Mouse (Mus musculus) WW6 (cell line): ENCODE data around the gene Ccdc167.

Experiments
- DNase-seq: peaks from one replicate; pipeline ENCODE4 v3.0.0-alpha.2; 2013; ENCODE audit warnings: low read depth, low spot score

Ccdc167 gene

GRCm38 (mm10) chr17:29716732-29717445 is at the start of gene Ccdc167:
Ccdc167 (minus strand) TSS chr17:29717044.
- peak; percentile 87 for DNase-seq

DNA sequence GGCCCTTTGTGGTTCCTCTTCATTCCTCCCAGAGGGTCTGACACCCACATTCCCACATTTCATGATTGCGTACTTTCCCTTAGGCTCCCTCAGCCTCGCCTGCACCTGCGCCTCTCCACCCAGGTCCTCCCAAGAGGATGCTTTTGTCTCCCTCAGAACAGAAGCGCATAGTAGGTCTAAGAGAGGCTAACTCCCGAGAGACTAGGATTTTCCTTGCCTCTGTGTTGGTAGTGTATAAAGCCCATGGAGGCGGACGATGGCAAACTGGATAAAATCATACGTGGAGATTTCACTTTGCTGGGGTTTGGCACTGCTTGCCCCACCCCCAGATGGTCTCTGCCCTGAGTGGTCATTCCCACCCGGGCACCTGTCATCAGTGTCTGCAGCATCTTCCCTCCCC is 48.5 kb upstream of the Ccdc167 start:
- no peak for DNase-seq

- peak; percentile 70 for DNase-seq
These were observed 45.7 kb upstream of the Ccdc167 start for GRCm38 (mm10) chr17:29762551-29762950.

- DNase-seq: no peak
These were observed 45.1 kb upstream of the Ccdc167 start for GRCm38 (mm10) chr17:29761938-29762337.

DNA sequence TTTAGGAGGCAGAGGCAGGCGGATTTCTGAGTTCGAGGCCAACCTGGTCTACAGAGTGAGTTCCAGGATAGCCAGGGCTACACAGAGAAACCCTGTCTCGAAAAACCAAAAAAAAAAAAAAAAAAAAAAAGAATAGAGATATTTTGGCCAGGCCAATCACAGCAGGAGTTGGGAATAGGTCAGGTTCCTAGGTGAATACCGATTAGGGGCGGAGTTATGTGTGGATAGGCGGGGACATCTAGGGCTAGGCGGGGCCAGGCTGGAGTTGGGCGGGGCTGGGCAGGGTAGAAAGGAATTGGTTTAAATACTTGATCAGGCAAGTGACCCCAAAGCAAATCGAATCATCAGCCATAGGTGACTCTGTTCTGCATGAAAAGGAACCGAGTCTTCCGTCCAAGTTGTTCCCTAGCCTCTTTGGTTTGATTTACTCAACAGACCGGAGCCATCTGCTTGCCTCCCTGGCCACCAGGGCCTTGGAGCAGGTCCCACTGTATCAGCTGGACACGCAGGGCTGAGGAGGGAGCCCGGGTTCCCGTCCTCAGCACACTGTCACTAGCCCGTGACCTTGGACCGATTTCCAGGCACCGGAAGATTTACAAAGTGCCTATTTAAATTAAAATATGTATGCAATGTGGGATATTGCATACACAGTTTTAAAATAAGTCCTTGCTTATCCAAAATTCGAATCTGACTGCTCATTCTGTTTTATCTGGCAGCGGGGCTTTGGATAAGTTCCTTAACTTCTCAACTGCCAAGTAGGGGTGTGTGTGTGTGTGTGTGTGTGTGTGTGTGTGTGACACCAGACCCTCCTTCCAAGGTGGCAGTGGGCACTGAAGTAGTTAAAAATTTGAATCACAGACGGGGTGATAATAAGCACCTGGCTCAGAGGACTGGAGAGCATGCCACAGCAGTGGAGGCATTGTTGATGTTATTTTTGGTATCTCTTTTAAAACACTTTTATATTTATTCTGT is 43.8 kb upstream of the Ccdc167 start:
- DNase-seq: no peak

DNA sequence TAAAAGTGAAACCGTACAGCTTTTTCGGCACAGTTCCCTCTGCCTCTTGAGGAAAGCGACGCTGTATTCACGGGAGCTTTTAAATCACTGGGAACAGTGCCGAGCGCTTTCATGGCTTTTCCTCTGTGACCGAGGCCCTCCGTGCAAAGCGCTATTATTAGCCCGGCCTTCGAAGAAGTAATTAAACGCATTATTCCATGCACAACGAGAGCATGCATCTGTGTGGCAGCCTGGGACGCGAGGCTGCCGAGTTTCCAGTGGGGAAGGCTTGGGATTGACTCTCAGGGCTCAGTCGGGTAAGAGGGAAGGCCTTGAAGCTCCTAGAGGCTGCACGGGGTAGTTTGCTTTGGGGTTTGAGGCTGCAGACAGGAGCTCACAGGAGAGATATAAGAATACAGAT is 43.1 kb upstream of the Ccdc167 start:
- DNase-seq: no peak

GRCm38 (mm10) chr17:29756381-29756780 is 39.5 kb upstream of the Ccdc167 start:
- DNase-seq: no peak

DNA sequence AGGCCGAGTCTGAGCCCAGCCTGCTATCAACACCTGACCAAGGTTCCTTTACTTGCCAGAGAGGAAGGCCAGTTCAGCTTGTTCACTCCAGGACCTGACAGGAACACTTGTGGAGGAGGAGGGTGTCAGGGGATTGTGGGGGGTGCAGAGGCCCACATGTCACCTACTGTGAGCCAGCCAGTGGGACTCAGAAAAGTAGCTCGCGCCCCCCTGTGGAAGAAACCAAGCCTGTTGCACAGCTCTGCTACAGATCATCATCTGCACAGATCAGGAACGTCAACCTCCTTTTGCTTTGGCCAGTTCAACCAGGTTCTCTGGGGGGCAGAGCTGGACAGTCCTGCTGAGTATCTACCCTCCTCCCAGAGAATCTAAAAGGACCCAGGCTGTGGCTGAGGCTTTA is 37.7 kb upstream of the Ccdc167 start:
- no peak for DNase-seq

DNA sequence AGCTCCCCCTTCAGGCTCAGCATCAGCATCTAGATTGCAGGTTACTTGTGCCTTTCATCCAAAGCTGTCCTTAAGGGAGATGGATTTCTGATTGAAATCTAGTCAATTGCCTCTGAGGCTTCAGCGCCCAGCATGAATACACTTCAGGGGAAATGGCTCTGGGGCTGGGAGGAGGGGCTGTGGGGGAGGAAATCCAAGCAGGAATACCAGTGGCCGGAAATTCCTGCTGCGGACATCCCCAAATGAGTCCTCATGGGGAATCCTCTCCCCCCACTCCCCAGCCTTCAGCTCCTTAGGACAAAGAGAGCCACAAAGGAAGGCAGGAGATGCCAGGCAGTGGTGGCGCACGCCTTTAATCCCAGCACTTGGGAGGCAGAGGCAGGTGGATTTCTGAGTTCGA is 30.6 kb upstream of the Ccdc167 start:
- DNase-seq: no peak

GRCm38 (mm10) chr17:29737849-29738804 is 21.3 kb upstream of the Ccdc167 start:
- DNase-seq: no peak

GRCm38 (mm10) chr17:29736448-29737014 is 19.7 kb upstream of the Ccdc167 start:
- no peak for DNase-seq

DNA sequence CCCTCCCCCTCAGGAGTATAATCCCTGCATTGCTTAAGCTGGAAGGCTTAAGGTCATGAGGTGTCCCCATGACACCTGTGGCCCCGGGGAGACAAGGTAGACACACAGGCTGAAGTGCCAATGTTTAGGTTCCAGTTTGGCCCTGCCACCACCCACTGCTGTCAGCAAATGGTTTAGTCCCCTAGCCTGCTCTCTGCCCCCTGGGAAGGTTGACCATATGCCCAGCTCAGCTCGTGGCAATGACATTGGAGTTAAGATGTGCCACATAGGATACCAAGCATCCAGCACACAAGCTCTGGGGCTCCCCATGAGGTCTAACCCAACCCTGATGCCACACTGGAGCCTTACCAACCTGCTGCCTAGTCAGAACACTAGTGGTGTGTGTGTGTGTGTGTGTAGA is 15.7 kb upstream of the Ccdc167 start:
- DNase-seq: no peak

GRCm38 (mm10) chr17:29731953-29732325 is 15.1 kb upstream of the Ccdc167 start:
- no peak for DNase-seq

DNA sequence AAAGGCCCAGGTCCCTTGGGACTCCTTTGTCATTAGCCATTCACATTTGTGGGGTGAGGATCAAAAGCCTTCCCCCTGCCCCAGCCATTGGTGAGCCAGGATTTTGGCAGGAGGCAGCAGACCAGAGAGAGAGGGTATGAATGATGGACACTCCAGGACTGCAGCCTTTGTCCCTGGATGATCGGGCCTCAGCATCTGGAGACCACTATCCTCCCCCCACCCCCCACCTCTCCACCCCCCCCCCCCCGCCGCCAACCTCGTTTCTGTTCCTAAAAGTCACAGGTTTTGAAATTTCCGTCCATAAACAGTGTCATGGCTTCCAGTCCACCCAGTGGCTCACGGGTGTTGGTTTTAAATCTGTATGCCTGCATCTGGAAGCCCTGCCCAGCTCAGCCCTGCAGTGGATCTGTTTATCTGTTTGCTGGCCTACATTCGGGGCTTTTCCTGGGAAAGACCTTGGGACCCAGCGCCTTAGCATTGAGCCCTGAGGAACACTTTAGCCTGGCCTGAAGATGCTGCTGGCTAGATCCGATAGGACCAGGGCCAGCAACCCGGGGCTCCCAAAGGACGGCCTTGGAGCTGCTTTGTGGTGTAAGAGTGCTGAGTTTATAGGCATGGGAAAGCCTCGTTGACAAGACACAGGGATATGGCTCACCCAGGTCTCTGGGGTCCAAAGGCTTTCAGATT is 14.6 kb upstream of the Ccdc167 start:
- DNase-seq: no peak

- DNase-seq: no peak
These were observed 13.8 kb upstream of the Ccdc167 start for GRCm38 (mm10) chr17:29730510-29731265.

GRCm38 (mm10) chr17:29728082-29728481 is 11.2 kb upstream of the Ccdc167 start:
- peak; percentile 50 for DNase-seq

DNA sequence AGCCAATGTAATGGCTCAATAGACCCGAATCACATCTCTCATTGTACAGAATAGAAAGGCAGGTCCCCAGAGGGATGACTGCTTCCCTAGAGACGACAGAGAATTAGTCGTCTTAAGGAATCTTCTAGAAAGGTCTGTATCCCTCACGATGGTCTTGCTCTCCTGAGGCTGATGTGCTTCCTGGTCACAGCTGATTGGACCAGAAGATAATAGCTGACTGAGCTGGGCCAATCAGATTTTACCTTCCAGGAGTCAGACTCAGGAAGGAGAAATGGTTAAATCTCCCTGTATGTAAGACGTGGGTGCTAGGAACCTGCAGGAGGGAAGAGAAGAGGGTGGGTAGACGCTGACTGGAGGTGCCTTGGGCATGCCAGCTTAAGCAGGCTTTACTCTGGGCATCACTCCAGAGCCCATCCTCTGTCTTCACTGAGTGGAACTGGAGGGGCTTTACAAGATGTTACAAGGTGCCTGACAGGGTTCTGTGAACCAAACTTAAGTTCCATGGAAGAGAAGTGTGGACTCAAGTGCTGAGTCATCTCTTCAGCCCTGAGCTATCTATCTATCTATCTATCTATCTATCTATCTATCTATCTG is 8.3 kb upstream of the Ccdc167 start:
- DNase-seq: no peak

GRCm38 (mm10) chr17:29724610-29725009 is 7.8 kb upstream of the Ccdc167 start:
- DNase-seq: no peak

GRCm38 (mm10) chr17:29720755-29721365 is 4.0 kb upstream of the Ccdc167 start:
- no peak for DNase-seq
